Mouse (Mus musculus) CD4-positive, CD25-positive, alpha-beta regulatory T cell, adult 4 months (primary cell): ENCODE results near the gene Lrrc1. TPM values are rescaled to one million over a fixed set of nuclear protein-coding genes. Genes with fewer than 3 reads are reported as not detected.
A peak's percentile ranks its signal among the peaks of the same experiment; 100 is the strongest.

ENCODE experiments used
- ATAC-seq: one replicate; pipeline ENCODE4 v1.8.0; 2017
- polyA plus RNA-seq, 2 experiments: library from polyadenylated mRNA; unstranded; fragments of 100-300 nt; shearing (Covaris generic); gene quantifications; one replicate each; pipeline ENCODE4 v1.2.1; 2017

Lrrc1 gene
- polyA plus RNA-seq, 2 experiments from 2014 or later = 3.2 to 4.3 TPM

- peak; percentile 12 for ATAC-seq
These were observed 1.0 kb downstream of the Lrrc1 start for GRCm38 (mm10) chr9:77543351-77544321.

- ATAC-seq = no peak
These were observed 3.1 kb downstream of the Lrrc1 start for GRCm38 (mm10) chr9:77541556-77541955.

GRCm38 (mm10) chr9:77539232-77539631 lies 5.4 kb downstream of the Lrrc1 start:
- ATAC-seq = no peak

GRCm38 (mm10) chr9:77537357-77537756 lies 7.3 kb downstream of the Lrrc1 start:
- no peak for ATAC-seq

- no peak for ATAC-seq
These were observed 7.8 kb downstream of the Lrrc1 start for GRCm38 (mm10) chr9:77536832-77537231.

GRCm38 (mm10) chr9:77536286-77536685 lies 8.4 kb downstream of the Lrrc1 start:
- ATAC-seq = no peak

GRCm38 (mm10) chr9:77535021-77535744 lies 9.5 kb downstream of the Lrrc1 start:
- ATAC-seq = no peak

- ATAC-seq = no peak
These were observed 16.2 kb downstream of the Lrrc1 start for GRCm38 (mm10) chr9:77528379-77529041.

- no peak for ATAC-seq
These were observed 17.5 kb downstream of the Lrrc1 start for GRCm38 (mm10) chr9:77527170-77527569.

- ATAC-seq = no peak
These were observed 18.0 kb downstream of the Lrrc1 start for GRCm38 (mm10) chr9:77526715-77527114.

- ATAC-seq = no peak
These were observed 18.9 kb downstream of the Lrrc1 start for GRCm38 (mm10) chr9:77525595-77526295.

GRCm38 (mm10) chr9:77523793-77524192 lies 20.9 kb downstream of the Lrrc1 start:
- no peak for ATAC-seq

GRCm38 (mm10) chr9:77522476-77522875 lies 22.2 kb downstream of the Lrrc1 start:
- ATAC-seq = no peak

GRCm38 (mm10) chr9:77519198-77519597 lies 25.5 kb downstream of the Lrrc1 start:
- ATAC-seq = no peak

- no peak for ATAC-seq
These were observed 27.8 kb downstream of the Lrrc1 start for GRCm38 (mm10) chr9:77516782-77517364.

- peak; percentile 94 for ATAC-seq
These were observed 30.8 kb downstream of the Lrrc1 start for GRCm38 (mm10) chr9:77513892-77514291.

- no peak for ATAC-seq
These were observed 32.5 kb downstream of the Lrrc1 start for GRCm38 (mm10) chr9:77512220-77512619.

- ATAC-seq = no peak
These were observed 34.1 kb downstream of the Lrrc1 start for GRCm38 (mm10) chr9:77510574-77510973.

- ATAC-seq = no peak
These were observed 36.8 kb downstream of the Lrrc1 start for GRCm38 (mm10) chr9:77507743-77508394.

- ATAC-seq = no peak
These were observed 41.9 kb downstream of the Lrrc1 start for GRCm38 (mm10) chr9:77502548-77503438.
